Mouse (Mus musculus) lung, adult 2 months (tissue): ENCODE measurements at regions not wholly inside any gene's neighbourhood (a gene's known extent, or its start where the extent isn't known, plus 50 kb on each side); places are given as distances from the start of the nearest gene placed in this dataset.

Experiments
- CTCF ChIP-seq: fragments of 200-500 bp; IDR thresholded peaks from 2 replicates; pipeline ENCODE4 v1.5.1; 2011; ENCODE audit warnings: mild to moderate bottlenecking, low read length, control low read depth; ENCODE audit not compliant: insufficient read depth
- POLR2A ChIP-seq: fragments of 200-500 bp; IDR thresholded peaks from 2 replicates; pipeline ENCODE4 v1.6.1; 2011; ENCODE audit warnings: low read depth, mild to moderate bottlenecking, control low read depth, low read length, borderline replicate concordance; ENCODE audit errors: extremely low read depth

GRCm38 (mm10) chr2:106427237-106427636, 265.8 kb upstream of the Mpped2 start:
- TF ChIP-seq CTCF (no peak), POLR2A (no peak)
